Comparison of ENCODE assay signal across 8 mouse cellular contexts in the genomic region with DNA sequence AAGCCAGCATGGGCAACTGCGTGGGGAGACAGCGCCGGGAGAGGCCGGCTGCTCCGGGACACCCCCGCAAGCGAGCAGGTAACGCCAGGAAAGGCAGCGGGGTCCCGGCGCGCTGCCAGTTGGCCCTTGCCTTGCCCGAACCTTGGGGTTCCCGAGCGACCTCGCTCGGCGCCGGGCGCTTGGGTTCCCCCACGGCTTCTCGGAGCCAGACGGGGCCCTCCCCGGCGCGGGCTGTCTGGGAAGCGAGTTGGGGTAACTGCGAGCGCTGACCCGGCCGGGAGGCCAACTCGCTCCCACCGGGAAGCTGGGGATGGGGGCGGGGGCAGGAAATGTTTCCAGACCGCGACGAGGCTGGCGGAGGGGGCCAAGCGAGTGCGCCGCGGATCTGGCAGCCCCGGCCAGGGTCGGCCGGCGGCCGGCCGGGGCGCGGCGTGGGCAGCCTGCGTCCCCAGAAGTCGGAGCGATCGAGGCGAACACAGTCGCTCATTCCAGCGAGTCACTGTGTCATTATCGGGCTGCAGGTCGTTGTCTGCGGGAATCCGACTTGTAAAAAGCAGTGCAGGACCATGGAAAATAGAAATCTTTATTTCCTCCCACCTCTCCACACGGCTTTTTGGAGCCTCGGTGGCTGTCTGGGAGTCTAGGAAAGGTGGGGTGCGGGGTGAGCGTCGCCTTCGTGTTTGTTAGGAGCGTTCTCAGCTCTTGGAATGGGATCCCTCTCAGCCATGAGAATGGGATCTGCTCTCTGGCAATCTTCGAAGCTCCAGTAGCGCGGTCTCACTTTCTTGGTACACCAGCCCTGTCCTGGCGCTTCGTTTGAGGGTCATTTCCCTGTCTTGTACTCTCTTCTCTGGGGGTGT. TPM values are rescaled to one million over a fixed set of nuclear protein-coding genes. Genes with fewer than 3 reads are reported as not detected.
DNase-seq lines count a peak whose midpoint lies in the region; ATAC-seq and TF ChIP-seq lines count a peak whose summit lies in the region.

No protein-coding gene starts in this region.

- peak overlapping the region; percentile 82 for H3K4me3 ChIP-seq in embryonic facial prominence, embryonic 15.5 days (replicated peaks)
- H3K4me3 ChIP-seq in heart, postnatal 0 days (ENCODE audit: low read depth, low read length) = peak overlapping the region; percentile 82
- H3K4me3 ChIP-seq in limb, embryonic 11.5 days (ENCODE audit: low read depth, low read length) = peak overlapping the region; percentile 86
- peak overlapping the region; percentile 86 for H3K4me3 ChIP-seq in midbrain, postnatal 0 days (ENCODE audit: low read depth, low read length)

- H3K4me1 ChIP-seq in embryonic facial prominence, embryonic 15.5 days = peaks cover 38% of the 10 kb centered on the region
- H3K4me1 ChIP-seq in heart, postnatal 0 days (ENCODE audit: control insufficient read depth, insufficient read depth) = 0 out of 2 replicates have a peak, but pooled peaks cover 4% of the 10 kb centered on the region
- peaks cover 7% of the 10 kb centered on the region; the same call in 1 of the 2 replicates for H3K4me1 ChIP-seq in limb, embryonic 11.5 days (ENCODE audit: control insufficient read depth, insufficient read depth, low read length)
- H3K4me1 ChIP-seq in midbrain, postnatal 0 days (ENCODE audit: insufficient read depth, low read length) = no peaks in the 10 kb centered on the region

- DNase-seq in ovary, postnatal 10 days (ENCODE audit: low spot score) = peak; percentile 38
- no peak for DNase-seq in ovary, adult 18-20 months (ENCODE audit: low spot score)
- peak; percentile 78 for DNase-seq in adrenal gland, postnatal 14 days
- DNase-seq in heart, postnatal 0 days (ENCODE audit: low spot score) = no peak
- DNase-seq in limb, embryonic 11.5 days (ENCODE audit: low spot score) = peak; percentile 64
- DNase-seq in midbrain, postnatal 0 days (ENCODE audit: low spot score) = no peak
- DNase-seq in urinary bladder, postnatal 25 days (ENCODE audit: low spot score) = peak; percentile 44

- TF ChIP-seq CTCF in heart, postnatal 0 days (IDR thresholded peaks at IDR 0.05; ENCODE audit: low read depth) = no peak
- no peak for TF ChIP-seq CTCF in midbrain, postnatal 0 days (IDR thresholded peaks at IDR 0.05)

- WGBS in embryonic facial prominence, embryonic 15.5 days = under 1% methylated on average over 74 of the region's 74 CpGs
- under 1% methylated on average over 71 of the region's 74 CpGs for WGBS in heart, postnatal 0 days
- WGBS in limb, embryonic 11.5 days = under 1% methylated on average over 74 of the region's 74 CpGs
- WGBS in midbrain, postnatal 0 days = 0% methylated on average over 62 of the region's 74 CpGs

- H3K4me2 ChIP-seq in embryonic facial prominence, embryonic 15.5 days (replicated peaks) = peak overlapping the region; percentile 78
- peak overlapping the region; percentile 81 for H3K4me2 ChIP-seq in heart, postnatal 0 days (ENCODE audit: low read depth, low read length)
- peak overlapping the region; percentile 63 for H3K4me2 ChIP-seq in limb, embryonic 11.5 days (ENCODE audit: low read depth, severe bottlenecking)
- peak overlapping the region; percentile 99 for H3K4me2 ChIP-seq in midbrain, postnatal 0 days (ENCODE audit: low read depth, low read length, poor library complexity, severe bottlenecking)

- ATAC-seq in embryonic facial prominence, embryonic 15.5 days (ENCODE audit: insufficient number of reproducible peaks, low FRiP score, low TSS enrichment, low read depth) = no peak
- ATAC-seq in heart, postnatal 0 days (ENCODE audit: insufficient read depth, low read depth) = peak; percentile 0; the same call in 1 of the 2 replicates
- ATAC-seq in limb, embryonic 11.5 days (ENCODE audit: insufficient number of reproducible peaks, low FRiP score, low TSS enrichment, low read depth) = no peak; the same call in 1 of the 2 replicates
- 0 out of 2 replicates have a peak, but pooled peaks have one; percentile 2 for ATAC-seq in midbrain, postnatal 0 days (ENCODE audit: low FRiP score)

- H3K27ac ChIP-seq in embryonic facial prominence, embryonic 15.5 days (replicated peaks) = peak overlapping the region; percentile 92
- peak overlapping the region; percentile 93 for H3K27ac ChIP-seq in heart, postnatal 0 days (ENCODE audit: low read depth)
- peak overlapping the region; percentile 44 for H3K27ac ChIP-seq in limb, embryonic 11.5 days (replicated peaks; ENCODE audit: low read depth, low read length)
- H3K27ac ChIP-seq in midbrain, postnatal 0 days (ENCODE audit: low read depth, low read length) = peak overlapping the region; percentile 71

- peak overlapping the region; percentile 82 for H3K9ac ChIP-seq in embryonic facial prominence, embryonic 15.5 days
- H3K9ac ChIP-seq in heart, postnatal 0 days (replicated peaks; ENCODE audit: low read depth, low read length) = peak overlapping the region; percentile 87
- H3K9ac ChIP-seq in limb, embryonic 11.5 days (ENCODE audit: low read length) = peak overlapping the region; percentile 44
- H3K9ac ChIP-seq in midbrain, postnatal 0 days (replicated peaks; ENCODE audit: low read length, poor library complexity, severe bottlenecking) = peak overlapping the region; percentile 76

- TF ChIP-seq EP300 in heart, postnatal 0 days (IDR thresholded peaks at IDR 0.05; ENCODE audit: low read depth) = no peak

- no peaks in the 10 kb centered on the region for H3K27me3 ChIP-seq in embryonic facial prominence, embryonic 15.5 days
- no peaks in the 10 kb centered on the region for H3K27me3 ChIP-seq in heart, postnatal 0 days (ENCODE audit: control insufficient read depth, insufficient read depth, low read length)
- no peaks in the 10 kb centered on the region for H3K27me3 ChIP-seq in limb, embryonic 11.5 days (ENCODE audit: control insufficient read depth, insufficient read depth, low read length)
- 0 out of 2 replicates have a peak, but pooled peaks cover 4% of the 10 kb centered on the region for H3K27me3 ChIP-seq in midbrain, postnatal 0 days (ENCODE audit: insufficient read depth, low read length)

- H3K9me3 ChIP-seq in embryonic facial prominence, embryonic 15.5 days (replicated peaks) = no peaks in the 10 kb centered on the region
- no peaks in the 10 kb centered on the region for H3K9me3 ChIP-seq in heart, postnatal 0 days (replicated peaks; ENCODE audit: control insufficient read depth, low read length)
- no peaks in the 10 kb centered on the region for H3K9me3 ChIP-seq in limb, embryonic 11.5 days (ENCODE audit: control insufficient read depth, low read length)
- H3K9me3 ChIP-seq in midbrain, postnatal 0 days (ENCODE audit: low read length) = no peaks in the 10 kb centered on the region

- H3K36me3 ChIP-seq in embryonic facial prominence, embryonic 15.5 days = no peaks in the 10 kb centered on the region
- H3K36me3 ChIP-seq in heart, postnatal 0 days (replicated peaks; ENCODE audit: control insufficient read depth, insufficient read depth, low read length) = no peaks in the 10 kb centered on the region
- no peaks in the 10 kb centered on the region for H3K36me3 ChIP-seq in limb, embryonic 11.5 days (ENCODE audit: control insufficient read depth, insufficient read depth, low read length)
- H3K36me3 ChIP-seq in midbrain, postnatal 0 days (ENCODE audit: insufficient read depth, low read length) = no peaks in the 10 kb centered on the region

RNA-seq across cellular contexts. Expression of a gene that starts 0.6 kb away (rescaled TPM):
- total RNA-seq in adrenal gland, postnatal 14 days (2021) = 13.9 and 20.0 TPM in 2 replicates
- 33.2 and 34.2 TPM in 2 replicates for polyA plus RNA-seq in embryonic facial prominence, embryonic 15.5 days (2015; fragmentation: Nextera tagmentation; extraction: Ambion mirVana)
- 29.6 and 38.7 TPM in 2 replicates for total RNA-seq in heart, postnatal 0 days (2014; rRNA removed; ENCODE audit: low replicate concordance)
- 21.9 and 24.8 TPM in 2 replicates for polyA plus RNA-seq in heart, postnatal 0 days (2015; fragmentation: Nextera tagmentation; extraction: Ambion mirVana)
- polyA plus RNA-seq in limb, embryonic 11.5 days (2014; fragmentation: Nextera tagmentation; extraction: Ambion mirVana) = 10.1 and 10.6 TPM in 2 replicates
- total RNA-seq in midbrain, postnatal 0 days (2014; rRNA removed) = 17.5 and 22.1 TPM in 2 replicates
- 12.2 and 12.8 TPM in 2 replicates for polyA plus RNA-seq in midbrain, postnatal 0 days (2015; fragmentation: Nextera tagmentation; extraction: Ambion mirVana)

RNA-seq across cellular contexts. Expression of a gene that starts 1.2 kb away (rescaled TPM):
- total RNA-seq in adrenal gland, postnatal 14 days (2021) = 19.9 and 22.2 TPM in 2 replicates
- 35.2 and 42.0 TPM in 2 replicates for polyA plus RNA-seq in embryonic facial prominence, embryonic 15.5 days (2015; fragmentation: Nextera tagmentation; extraction: Ambion mirVana)
- 34.9 and 39.3 TPM in 2 replicates for total RNA-seq in heart, postnatal 0 days (2014; rRNA removed; ENCODE audit: low replicate concordance)
- 11.5 and 13.1 TPM in 2 replicates for polyA plus RNA-seq in heart, postnatal 0 days (2015; fragmentation: Nextera tagmentation; extraction: Ambion mirVana)
- polyA plus RNA-seq in limb, embryonic 11.5 days (2014; fragmentation: Nextera tagmentation; extraction: Ambion mirVana) = 40.1 and 50.5 TPM in 2 replicates
- total RNA-seq in midbrain, postnatal 0 days (2014; rRNA removed) = 45.7 and 62.5 TPM in 2 replicates
- polyA plus RNA-seq in midbrain, postnatal 0 days (2015; fragmentation: Nextera tagmentation; extraction: Ambion mirVana) = 26.1 TPM in 2 replicates

RNA-seq across cellular contexts. Expression of a gene that starts 48.9 kb away (rescaled TPM):
- 31.4 and 31.8 TPM in 2 replicates for total RNA-seq in adrenal gland, postnatal 14 days (2021)
- polyA plus RNA-seq in embryonic facial prominence, embryonic 15.5 days (2015; fragmentation: Nextera tagmentation; extraction: Ambion mirVana) = 87.2 and 92.4 TPM in 2 replicates
- 44.3 and 53.2 TPM in 2 replicates for total RNA-seq in heart, postnatal 0 days (2014; rRNA removed; ENCODE audit: low replicate concordance)
- 37.3 and 38.3 TPM in 2 replicates for polyA plus RNA-seq in heart, postnatal 0 days (2015; fragmentation: Nextera tagmentation; extraction: Ambion mirVana)
- polyA plus RNA-seq in limb, embryonic 11.5 days (2014; fragmentation: Nextera tagmentation; extraction: Ambion mirVana) = 69.3 and 72.1 TPM in 2 replicates
- total RNA-seq in midbrain, postnatal 0 days (2014; rRNA removed) = 49.2 and 61.9 TPM in 2 replicates
- polyA plus RNA-seq in midbrain, postnatal 0 days (2015; fragmentation: Nextera tagmentation; extraction: Ambion mirVana) = 86.7 and 91.0 TPM in 2 replicates

RNA-seq across cellular contexts. Expression of a gene that starts 48.9 kb away (rescaled TPM):
- 23.9 and 25.4 TPM in 2 replicates for total RNA-seq in adrenal gland, postnatal 14 days (2021)
- polyA plus RNA-seq in embryonic facial prominence, embryonic 15.5 days (2015; fragmentation: Nextera tagmentation; extraction: Ambion mirVana) = 71.5 and 72.8 TPM in 2 replicates
- total RNA-seq in heart, postnatal 0 days (2014; rRNA removed; ENCODE audit: low replicate concordance) = 1.7 and 14.9 TPM in 2 replicates
- 32.1 and 32.6 TPM in 2 replicates for polyA plus RNA-seq in heart, postnatal 0 days (2015; fragmentation: Nextera tagmentation; extraction: Ambion mirVana)
- polyA plus RNA-seq in limb, embryonic 11.5 days (2014; fragmentation: Nextera tagmentation; extraction: Ambion mirVana) = 86.2 and 91.6 TPM in 2 replicates
- 18.0 and 28.8 TPM in 2 replicates for total RNA-seq in midbrain, postnatal 0 days (2014; rRNA removed)
- polyA plus RNA-seq in midbrain, postnatal 0 days (2015; fragmentation: Nextera tagmentation; extraction: Ambion mirVana) = 61.2 and 62.3 TPM in 2 replicates

RNA-seq across cellular contexts. Expression of a gene that starts 53.6 kb away (rescaled TPM):
- 0.68 and 0.82 TPM in 2 replicates for total RNA-seq in adrenal gland, postnatal 14 days (2021)
- polyA plus RNA-seq in embryonic facial prominence, embryonic 15.5 days (2015; fragmentation: Nextera tagmentation; extraction: Ambion mirVana) = 1.6 and 1.9 TPM in 2 replicates
- not detected in 2 replicates for total RNA-seq in heart, postnatal 0 days (2014; rRNA removed; ENCODE audit: low replicate concordance)
- polyA plus RNA-seq in heart, postnatal 0 days (2015; fragmentation: Nextera tagmentation; extraction: Ambion mirVana) = 0.14 TPM in 2 replicates
- polyA plus RNA-seq in limb, embryonic 11.5 days (2014; fragmentation: Nextera tagmentation; extraction: Ambion mirVana) = 0.31 and 0.92 TPM in 2 replicates
- 0.71 and 1.7 TPM in 2 replicates for total RNA-seq in midbrain, postnatal 0 days (2014; rRNA removed)
- polyA plus RNA-seq in midbrain, postnatal 0 days (2015; fragmentation: Nextera tagmentation; extraction: Ambion mirVana) = 0.81 and 2.4 TPM in 2 replicates

Comparison
In these comparisons a context has a peak if more than half of its experiments do, and no peak if none do; other contexts are left out.
1. DNase-seq: peak in ovary, postnatal 10 days (single experiment), adrenal gland, postnatal 14 days (single experiment), limb, embryonic 11.5 days (single experiment) and urinary bladder, postnatal 25 days (single experiment); none in ovary, adult 18-20 months (single experiment), heart, postnatal 0 days (single experiment) and midbrain, postnatal 0 days (single experiment).
2. ATAC-seq: peak in heart, postnatal 0 days (single experiment) and midbrain, postnatal 0 days (single experiment); none in embryonic facial prominence, embryonic 15.5 days (single experiment) and limb, embryonic 11.5 days (single experiment).
3. Peak in every context shown above with its lines, with median percentiles within 50 percentile points of each other: H3K27ac ChIP-seq, H3K4me2 ChIP-seq, H3K4me3 ChIP-seq and H3K9ac ChIP-seq.